In the genomic region with DNA sequence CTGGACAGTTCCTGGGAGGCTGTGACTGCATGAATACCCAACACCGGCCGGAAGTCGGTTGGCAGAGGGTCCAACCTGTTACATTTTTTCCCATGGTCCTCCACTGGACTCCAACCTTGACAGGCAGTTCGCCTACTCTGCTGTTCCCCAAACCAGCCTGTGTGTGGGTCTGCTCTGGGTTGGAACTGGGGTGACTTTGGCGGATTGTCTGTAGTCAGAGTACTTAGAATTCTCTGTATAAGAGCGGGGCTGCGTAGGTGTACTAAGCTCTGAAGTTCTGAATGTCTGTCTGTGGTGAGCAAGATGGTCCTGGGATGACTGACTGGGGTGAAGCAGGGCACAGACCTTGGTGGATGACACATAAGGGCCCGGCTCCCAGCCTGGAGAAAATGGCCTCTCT, we compare ENCODE assay signal across 17 mouse cellular contexts.
"Had no signal": no experiment of that assay in that cellular context is flagged by ENCODE, and none has a peak within 500 bp of the region (broad histone marks: within the 10 kb centered on the region; RNA-seq: fewer than 3 reads in every experiment).

No protein-coding gene starts in this region.

- DNase-seq: kidney, adult 8-10 months; kidney, postnatal 25 days; layer of hippocampus, postnatal 36 days; left cerebral cortex, postnatal 4 days; lung, postnatal 14 days; right cerebral cortex, postnatal 14 days; thymus, adult 2 months; thymus, postnatal 25 days had no signal

- H3K4me1 ChIP-seq: liver, embryonic 15.5 days; lung, embryonic 15.5 days; midbrain, embryonic 12.5 days; neural tube, embryonic 15.5 days had no signal

- H3K27me3 ChIP-seq: liver, embryonic 15.5 days; lung, embryonic 15.5 days; midbrain, embryonic 12.5 days; neural tube, embryonic 15.5 days had no signal

- H3K27ac ChIP-seq: liver, embryonic 15.5 days; lung, embryonic 15.5 days; macrophage; midbrain, embryonic 12.5 days; neural tube, embryonic 15.5 days had no signal

- H3K36me3 ChIP-seq: liver, embryonic 15.5 days; lung, embryonic 15.5 days; midbrain, embryonic 12.5 days; neural tube, embryonic 15.5 days had no signal

- H3K9me3 ChIP-seq: liver, embryonic 15.5 days; lung, embryonic 15.5 days; midbrain, embryonic 12.5 days; neural tube, embryonic 15.5 days had no signal

- H3K9ac ChIP-seq: liver, embryonic 15.5 days; lung, embryonic 15.5 days; midbrain, embryonic 12.5 days; neural tube, embryonic 15.5 days had no signal

- H3K4me3 ChIP-seq: liver, embryonic 15.5 days; lung, embryonic 15.5 days; megakaryocyte, embryonic 14.5 days; midbrain, embryonic 12.5 days; neural tube, embryonic 15.5 days had no signal

- ATAC-seq: intestine, postnatal 0 days; midbrain, embryonic 16.5 days had no signal

- H3K4me2 ChIP-seq: liver, embryonic 11.5 days; liver, embryonic 15.5 days; lung, embryonic 15.5 days; midbrain, embryonic 12.5 days; neural tube, embryonic 15.5 days had no signal
